Mouse (Mus musculus): ENCODE results near the gene Ephb2.

DNA sequence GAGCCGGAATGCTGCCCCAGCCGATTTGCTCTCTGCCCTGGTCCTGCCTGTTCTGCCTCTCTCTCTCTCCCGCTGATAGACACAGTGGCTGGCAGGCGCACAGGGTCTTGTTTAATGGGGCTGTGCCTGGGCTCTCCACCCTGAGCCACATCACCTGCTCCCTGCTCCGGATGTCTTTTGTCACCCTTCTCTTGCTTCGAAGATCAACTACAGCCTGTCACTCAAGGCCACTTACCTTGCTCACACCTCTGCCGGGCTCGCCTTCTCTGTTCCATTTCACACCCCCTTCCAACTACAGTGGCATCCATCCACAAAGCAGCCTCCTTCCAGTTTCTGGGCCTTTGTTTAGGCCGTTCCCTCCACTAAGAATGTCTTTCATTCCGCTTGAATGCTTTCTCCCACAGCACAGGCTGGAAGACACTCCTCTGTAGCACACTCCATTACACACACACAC, 15.7 kb downstream of the Ephb2 start:
- TF ChIP-seq JUN (IDR thresholded peaks at IDR 0.05; ENCODE audit: insufficient read depth, low read depth, low read length): no peak
- no peak for TF ChIP-seq RCOR1 (conservative IDR thresholded peaks at IDR 0.05; ENCODE audit: low read depth, low read length)
- TF ChIP-seq ZMIZ1 (IDR thresholded peaks at IDR 0.05; ENCODE audit: low read depth, low read length): no peak
